Mouse (Mus musculus) lung, postnatal 0 days (tissue): ENCODE measurements around the gene Tmc7.

ENCODE experiments used
- CTCF ChIP-seq: IDR thresholded peaks from 2 replicates; pipeline ENCODE4 v1.5.1; 2016; ENCODE audit warnings: antibody characterized with exemption, mild to moderate bottlenecking
- EP300 ChIP-seq: IDR thresholded peaks from 2 replicates; pipeline ENCODE4 v1.6.1; 2016; ENCODE audit warnings: antibody characterized with exemption, mild to moderate bottlenecking, control low read depth

DNA sequence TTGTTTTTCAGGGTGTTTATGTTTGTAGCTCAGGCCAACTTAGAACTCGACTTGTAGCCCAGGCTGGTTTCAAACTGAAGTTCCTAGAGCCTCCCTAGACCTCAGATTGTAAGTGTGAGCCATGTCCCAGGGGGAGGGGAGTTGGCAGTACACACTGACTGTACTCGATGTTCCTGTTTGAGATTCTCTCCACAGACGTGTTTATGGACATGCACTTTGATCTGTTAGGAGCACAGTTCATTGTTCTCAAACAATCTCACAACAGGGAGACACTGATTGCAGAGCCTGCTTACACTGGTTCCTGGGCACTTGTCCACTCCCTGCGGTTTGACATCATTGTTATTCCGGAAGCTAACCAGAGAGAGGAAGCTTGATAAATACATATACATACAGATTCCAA lies 12.5 kb downstream of the Tmc7 start:
- peak; percentile 79 for TF ChIP-seq EP300
- no peak for TF ChIP-seq CTCF
